Mouse (Mus musculus) urinary bladder, postnatal 0 days (tissue): ENCODE results near the gene Zfp326. TPM values are rescaled to one million over a fixed set of nuclear protein-coding genes. Genes with fewer than 3 reads are reported as not detected.

Experiments used
- polyA plus RNA-seq: library from polyadenylated mRNA; unstranded; fragments of >200 nt; fragmentation: Nextera tagmentation; extraction: Ambion mirVana; gene quantifications from 2 replicates; pipeline ENCODE4 v1.2.1, GENCODE M21; 2015

Gene Zfp326
- polyA plus RNA-seq: 17.7 and 17.9 TPM in 2 replicates

DNA sequence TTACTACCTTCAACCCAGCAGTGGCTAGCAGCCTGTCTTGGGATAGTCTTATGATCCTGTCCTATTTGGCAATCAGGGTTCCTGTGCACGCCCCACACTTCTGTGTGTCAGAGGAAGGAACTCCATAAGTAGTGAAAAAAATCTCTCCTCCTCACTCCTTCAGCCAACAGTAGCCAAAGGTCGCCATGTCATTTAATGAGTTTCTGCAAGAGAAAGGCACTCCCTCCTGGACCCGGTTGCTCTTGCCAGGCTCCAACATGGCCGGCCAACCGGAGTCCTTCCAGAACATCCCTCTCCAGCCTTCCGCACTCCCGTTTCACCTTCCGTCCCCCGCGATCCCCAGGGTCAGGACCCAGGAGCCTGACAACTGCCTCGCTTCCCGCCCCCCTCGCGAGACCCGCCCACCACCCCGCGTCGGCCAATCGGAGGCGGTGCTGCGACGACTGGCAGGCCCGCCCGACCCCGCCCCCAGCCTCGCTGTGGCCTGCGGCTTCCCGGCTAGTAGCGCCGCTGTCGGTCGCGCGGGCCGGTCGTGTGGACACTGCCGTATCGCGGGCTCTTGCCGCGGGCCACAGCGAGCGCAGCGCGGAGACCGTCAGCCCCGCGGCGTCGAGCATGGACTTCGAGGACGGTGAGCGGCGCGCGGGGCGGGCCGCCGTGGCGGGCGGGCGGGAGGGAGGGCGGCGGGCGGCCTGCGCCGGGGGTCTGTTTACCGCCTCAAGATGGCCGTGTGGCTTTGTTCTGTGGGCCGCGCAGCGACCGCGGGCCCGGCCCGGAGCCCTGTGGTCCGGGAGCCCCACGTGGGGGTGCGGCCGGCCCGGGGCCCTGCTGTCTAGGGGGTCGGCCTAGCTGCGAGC is at the start of gene Zfp326:
TSS of gene Zfp326 (plus strand) at position 498 of the 857 bp plus-strand sequence.

Other genes starting within 250 kb of the Zfp326 start
- 6.8 and 7.4 TPM in 2 replicates for gene Lrrc8d, start 176.6 kb upstream of the Zfp326 start, polyA plus RNA-seq